Mouse (Mus musculus) midbrain, embryonic 11.5 days (tissue): ENCODE measurements around the gene Smim1. TPM values are rescaled to one million over a fixed set of nuclear protein-coding genes. Genes with fewer than 3 reads are reported as not detected.

Experiments
- ATAC-seq: fragments of 200-750 bp; cut with Nextera tagmentation; 2 replicates; pipeline ENCODE4 v1.8.0; 2017; ENCODE audit warnings: moderate TSS enrichment, moderate library complexity; ENCODE audit not compliant: low FRiP score
- DNase-seq: peaks from one replicate; pipeline ENCODE4 v3.0.0; 2015; ENCODE audit warnings: low spot score; ENCODE audit errors: missing footprints
- H3K27ac ChIP-seq: fragments of 300-500 bp; sonication (generic); 2 replicates; pipeline ENCODE4 v1.5.1; 2014; ENCODE audit warnings: low read depth, low read length
- H3K27me3 ChIP-seq: fragments of 300-500 bp; sonication (generic); 2 replicates; pipeline ENCODE4 v1.6.1; 2014; ENCODE audit warnings: mild to moderate bottlenecking, low read length, moderate library complexity, mixed read lengths; ENCODE audit not compliant: control insufficient read depth, insufficient read depth
- H3K36me3 ChIP-seq: fragments of 300-500 bp; sonication (generic); 2 replicates; pipeline ENCODE4 v1.6.1; 2014; ENCODE audit warnings: mild to moderate bottlenecking, low read length, moderate library complexity, mixed read lengths; ENCODE audit not compliant: control insufficient read depth, insufficient read depth
- H3K4me1 ChIP-seq: fragments of 300-500 bp; sonication (generic); 2 replicates; pipeline ENCODE4 v1.6.1; 2014; ENCODE audit warnings: low read length; ENCODE audit not compliant: control insufficient read depth, insufficient read depth
- H3K4me2 ChIP-seq: fragments of 300-500 bp; sonication (generic); 2 replicates; pipeline ENCODE4 v1.6.1; 2014; ENCODE audit warnings: mild to moderate bottlenecking, moderate library complexity
- H3K4me3 ChIP-seq: fragments of 300-500 bp; sonication (generic); 2 replicates; pipeline ENCODE4 v1.5.1; 2014; ENCODE audit warnings: low read depth, low read length
- H3K9ac ChIP-seq: fragments of 300-500 bp; sonication (generic); 2 replicates; pipeline ENCODE4 v1.6.1; 2014; ENCODE audit warnings: low read length
- H3K9me3 ChIP-seq: fragments of 300-500 bp; sonication (generic); 2 replicates; pipeline ENCODE4 v1.6.1; 2016; ENCODE audit warnings: low read length; ENCODE audit not compliant: control insufficient read depth
- WGBS: fragments of 180-500 bp; shearing (Covaris S2); extraction: QIAGEN DNeasy Blood & Tissue Kit; methylation state at CpG from one replicate; pipeline ENCODE4 v1.1.7; 2014; 5-methylcytosine and 5-hydroxymethylcytosine counted together
- polyA plus RNA-seq: library from polyadenylated mRNA; unstranded; fragments of >200 nt; fragmentation: Nextera tagmentation; extraction: Ambion mirVana; gene quantifications from 2 replicates; pipeline ENCODE4 v1.2.1, GENCODE M21; 2014

Smim1 gene
- polyA plus RNA-seq: 9.5 and 10.9 TPM in 2 replicates

DNA sequence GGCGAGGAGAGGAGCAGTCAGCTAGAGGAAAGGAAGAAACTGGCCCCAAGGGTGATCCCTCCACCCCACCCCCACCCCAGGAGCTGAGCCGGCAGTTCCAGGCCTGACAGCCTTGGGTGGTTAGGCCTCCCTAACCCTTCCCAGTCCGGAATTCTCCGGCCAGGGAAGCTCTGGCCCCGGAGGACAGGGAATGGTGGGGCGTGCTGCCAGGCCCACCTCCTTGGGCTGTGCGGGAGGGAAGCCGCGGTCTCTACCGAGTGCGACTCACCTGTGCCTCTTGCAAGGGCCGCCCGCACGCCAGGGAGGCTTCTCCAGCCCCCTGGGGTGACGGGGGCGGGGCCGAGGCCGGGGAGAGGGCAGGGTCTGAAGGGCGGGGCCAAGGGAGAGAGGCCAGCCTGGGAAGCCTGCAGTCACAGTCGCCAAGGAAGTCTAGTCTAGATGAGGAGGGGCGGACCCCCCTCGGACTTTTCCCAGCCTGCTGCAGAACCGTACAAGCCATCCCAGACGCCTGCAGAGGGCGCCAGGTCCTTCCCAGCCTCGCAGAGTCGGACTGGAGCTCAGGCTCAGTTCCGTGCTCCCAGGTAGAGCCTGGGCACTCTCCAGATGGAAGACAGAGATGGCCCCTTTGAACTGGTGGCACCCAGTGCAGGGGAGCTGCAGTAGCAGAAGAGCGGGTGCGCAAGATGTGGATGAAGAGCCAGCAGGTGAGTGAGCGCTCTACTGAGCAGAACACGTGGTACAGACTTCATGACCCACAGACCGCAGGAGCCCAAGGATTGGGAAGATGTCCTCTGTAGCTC, at the start of gene Smim1:
Gene Smim1 (minus strand): TSS at position 590 of the 800 bp plus-strand sequence.
- Histone ChIP-seq H3K9ac (peak within 1 kb of the TSS; percentile 54), H3K4me2 (peak within 1 kb of the TSS; percentile 51), H3K9me3 (no peaks in the 10 kb centered on the region), H3K36me3 (peaks cover 3% of the 10 kb centered on the region), H3K4me3 (peak within 1 kb of the TSS; percentile 30), H3K4me1 (peaks cover 14% of the 10 kb centered on the region), H3K27ac (no peak within 1 kb of the TSS), H3K27me3 (peaks cover 2% of the 10 kb centered on the region; the same call in 1 of the 2 replicates)
- 1% methylated on average over 33 of the region's 33 CpGs for WGBS
- ATAC-seq: peak; percentile 49; the same call in 1 of the 2 replicates
- peak; percentile 93 for DNase-seq

DNA sequence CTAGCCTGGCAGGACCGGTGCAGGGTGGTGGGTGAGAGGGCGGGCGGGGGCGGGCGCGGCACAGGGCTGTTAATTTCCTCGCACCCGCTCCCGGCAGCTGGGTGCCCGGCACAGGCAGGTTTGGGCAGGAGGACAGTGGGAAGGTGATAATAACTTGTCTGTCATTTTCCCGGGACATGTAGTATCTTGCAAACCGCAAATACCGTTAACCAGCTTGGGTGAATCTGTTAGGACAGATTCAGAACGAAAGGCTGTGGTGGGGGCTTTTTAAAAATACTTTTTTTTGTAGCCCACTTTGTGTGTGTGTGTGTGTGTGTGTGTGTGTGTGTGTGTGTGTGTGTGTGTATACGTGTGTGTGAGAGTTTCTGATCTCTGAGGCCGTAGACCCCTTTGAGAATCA, 45.9 kb upstream of the Smim1 start:
- H3K4me1 ChIP-seq: no peaks in the 10 kb centered on the region
- DNase-seq (peak; percentile 75), ATAC-seq (no peak)
- no peak overlapping the region for H3K4me3 ChIP-seq
- H3K27ac ChIP-seq: no peak overlapping the region
- peaks cover 24% of the 10 kb centered on the region for H3K27me3 ChIP-seq
- H3K9ac ChIP-seq: no peak overlapping the region
- WGBS: 26% methylated on average over 15 of the region's 16 CpGs
- no peaks in the 10 kb centered on the region for H3K36me3 ChIP-seq
- no peak overlapping the region for H3K4me2 ChIP-seq
- H3K9me3 ChIP-seq: no peaks in the 10 kb centered on the region

DNA sequence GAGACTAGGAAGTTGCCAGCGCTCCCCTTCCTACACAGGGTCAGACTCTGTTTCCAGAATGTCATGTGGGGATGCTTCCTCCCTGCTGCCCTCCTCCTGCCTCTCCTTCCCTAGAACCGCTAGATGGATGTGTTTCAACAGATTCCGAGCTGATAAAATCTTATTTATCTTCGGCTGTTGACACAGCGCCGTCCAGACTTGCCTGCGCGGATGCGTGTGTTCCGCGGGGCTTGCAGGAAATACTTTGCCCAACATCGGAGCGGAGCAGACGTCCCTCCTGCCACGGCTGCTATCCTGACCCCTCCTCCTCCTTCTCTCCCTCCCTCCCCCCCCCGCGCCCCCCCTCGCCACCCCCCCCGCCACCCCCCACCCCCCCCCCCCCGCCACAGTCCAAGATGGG, 45.5 kb upstream of the Smim1 start:
- no peaks in the 10 kb centered on the region for H3K36me3 ChIP-seq
- peaks cover 24% of the 10 kb centered on the region for H3K27me3 ChIP-seq
- H3K4me1 ChIP-seq: no peaks in the 10 kb centered on the region
- H3K27ac ChIP-seq: no peak overlapping the region
- H3K9me3 ChIP-seq: no peaks in the 10 kb centered on the region
- no peak overlapping the region for H3K9ac ChIP-seq
- ATAC-seq (no peak), DNase-seq (peak; percentile 87)
- no peak overlapping the region for H3K4me3 ChIP-seq
- 0 out of 2 replicates have a peak overlapping the region, but pooled peaks have one; percentile 14 for H3K4me2 ChIP-seq
- WGBS: 2% methylated on average over 15 of the region's 20 CpGs

DNA sequence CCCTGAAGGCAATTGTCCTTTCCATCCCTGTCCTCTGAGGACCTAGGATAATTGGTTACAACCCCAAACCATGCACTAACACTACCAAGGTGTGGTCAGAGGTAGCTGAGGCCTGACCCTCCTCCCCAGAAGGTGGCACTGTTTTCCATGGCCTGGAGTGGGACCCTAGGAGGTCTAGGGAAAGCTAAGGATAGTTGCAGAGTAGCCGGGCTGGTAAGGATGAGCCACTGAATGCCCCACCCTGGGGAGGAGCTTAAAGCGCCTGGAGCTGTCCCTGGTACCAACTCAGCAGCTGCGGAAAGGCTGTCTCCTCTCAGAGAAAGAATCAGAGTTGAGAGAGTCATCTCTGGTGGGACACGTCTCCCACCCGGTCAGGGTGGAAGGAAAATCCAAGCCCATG, 44.9 kb upstream of the Smim1 start:
- Histone ChIP-seq H3K9ac (no peak overlapping the region), H3K27me3 (peaks cover 24% of the 10 kb centered on the region), H3K4me1 (no peaks in the 10 kb centered on the region), H3K4me3 (no peak overlapping the region), H3K36me3 (no peaks in the 10 kb centered on the region), H3K27ac (no peak overlapping the region), H3K4me2 (no peak overlapping the region), H3K9me3 (no peaks in the 10 kb centered on the region)
- 0% methylated on average over 5 of the region's 5 CpGs for WGBS
- ATAC-seq (peak; percentile 35; the same call in 1 of the 2 replicates), DNase-seq (peak; percentile 84)

DNA sequence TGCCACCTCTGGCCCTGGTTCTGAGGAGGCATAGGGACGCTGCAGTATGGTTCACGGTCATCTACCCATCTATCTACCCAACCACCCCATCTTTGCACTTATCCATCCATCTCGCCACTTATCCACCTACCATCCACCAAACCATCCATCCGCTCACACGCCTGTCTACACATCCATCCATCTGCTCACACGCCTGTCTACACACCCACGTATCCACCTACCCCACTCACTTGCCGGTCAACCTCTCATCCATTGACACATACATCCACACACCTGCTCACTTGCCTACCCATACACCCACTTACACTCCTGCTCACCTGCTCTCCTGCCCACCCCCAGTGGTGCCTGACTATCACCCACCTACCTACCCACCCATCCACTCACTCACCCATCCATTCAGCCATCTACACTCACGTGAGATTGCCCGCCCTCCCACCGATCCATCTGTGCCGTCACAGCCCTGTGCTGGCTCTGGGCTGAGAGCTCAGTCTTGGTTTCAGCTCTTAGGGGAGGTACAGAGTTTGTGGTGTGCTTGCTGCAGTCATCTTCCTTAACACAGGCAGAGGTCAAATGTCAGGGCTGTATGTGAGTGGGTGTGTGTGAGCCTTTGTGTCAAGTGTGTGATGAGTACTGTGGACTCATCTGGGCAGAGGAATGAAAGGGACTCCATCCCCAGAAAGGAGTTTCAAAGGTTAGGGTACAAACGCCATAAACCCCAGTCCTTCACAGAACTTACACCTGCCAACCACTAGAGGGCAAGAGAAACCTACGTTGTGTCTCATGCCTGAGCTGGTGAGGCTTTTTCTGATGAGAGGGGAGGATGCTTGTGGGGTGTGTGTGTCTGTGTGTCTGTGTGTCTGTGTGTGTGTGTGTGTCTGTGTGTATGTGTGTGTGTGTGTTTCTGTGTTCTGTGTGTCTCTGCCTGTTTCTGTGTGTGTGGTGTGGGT, 39.1 kb upstream of the Smim1 start:
- Histone ChIP-seq H3K9ac (no peak overlapping the region), H3K36me3 (no peaks in the 10 kb centered on the region), H3K4me3 (no peak overlapping the region), H3K27ac (no peak overlapping the region), H3K9me3 (no peaks in the 10 kb centered on the region), H3K4me1 (no peaks in the 10 kb centered on the region), H3K27me3 (peaks cover 3% of the 10 kb centered on the region; the same call in 1 of the 2 replicates), H3K4me2 (no peak overlapping the region)
- ATAC-seq (peak; percentile 49), DNase-seq (peak; percentile 87)
- WGBS: 64% methylated on average over 14 of the region's 14 CpGs

DNA sequence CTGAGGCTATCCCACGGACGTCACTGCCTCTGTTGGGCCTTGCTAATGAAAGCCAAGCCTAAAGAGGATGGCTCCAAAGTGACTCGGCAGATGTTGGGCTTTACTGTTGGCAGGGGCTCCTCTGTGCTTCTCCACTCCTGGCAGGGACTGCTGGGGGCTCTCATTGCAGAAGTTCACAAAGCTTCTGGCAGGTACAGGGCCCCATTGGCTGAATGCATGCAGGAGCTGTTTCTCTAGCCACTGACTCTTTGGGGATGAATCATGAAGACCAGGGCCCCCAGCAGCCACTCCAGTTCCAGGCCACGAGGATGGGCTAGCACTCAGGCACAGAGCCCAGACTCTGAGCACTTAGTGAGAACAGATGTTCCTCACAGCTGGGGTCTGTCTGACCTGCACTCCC, 31.7 kb upstream of the Smim1 start:
- WGBS: 60% methylated on average over 4 of the region's 4 CpGs
- no peaks in the 10 kb centered on the region for H3K27me3 ChIP-seq
- H3K27ac ChIP-seq: no peak overlapping the region
- no peaks in the 10 kb centered on the region for H3K4me1 ChIP-seq
- DNase-seq: no peak
- H3K9ac ChIP-seq: no peak overlapping the region
- no peak for ATAC-seq
- no peaks in the 10 kb centered on the region for H3K36me3 ChIP-seq
- H3K9me3 ChIP-seq: no peaks in the 10 kb centered on the region
- H3K4me2 ChIP-seq: no peak overlapping the region
- no peak overlapping the region for H3K4me3 ChIP-seq

DNA sequence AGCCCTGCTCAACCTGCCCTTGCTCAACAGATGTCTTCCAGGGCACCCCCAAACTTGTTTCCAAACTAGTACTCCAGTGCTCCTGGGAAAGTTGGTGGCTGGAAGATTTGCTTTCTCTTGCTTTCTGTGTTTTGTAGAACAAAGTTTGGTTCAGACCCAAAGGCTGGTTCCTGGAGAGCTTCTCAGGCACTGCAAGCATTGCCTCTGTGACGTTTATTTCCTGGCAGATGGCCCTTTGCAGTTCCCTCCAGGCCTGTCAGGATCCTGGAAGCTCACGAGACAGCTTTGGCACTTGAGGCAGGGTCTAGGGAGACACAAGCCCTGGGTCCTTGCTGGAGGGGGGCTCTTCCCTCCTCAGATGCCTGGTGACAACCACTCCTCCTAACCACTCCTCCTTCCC, 30.6 kb upstream of the Smim1 start:
- no peak overlapping the region for H3K9ac ChIP-seq
- no peak overlapping the region for H3K27ac ChIP-seq
- H3K4me2 ChIP-seq: no peak overlapping the region
- ATAC-seq (no peak), DNase-seq (no peak)
- no peaks in the 10 kb centered on the region for H3K27me3 ChIP-seq
- no peaks in the 10 kb centered on the region for H3K4me1 ChIP-seq
- H3K36me3 ChIP-seq: no peaks in the 10 kb centered on the region
- H3K9me3 ChIP-seq: no peaks in the 10 kb centered on the region
- WGBS: 67% methylated on average over 2 of the region's 2 CpGs
- no peak overlapping the region for H3K4me3 ChIP-seq

DNA sequence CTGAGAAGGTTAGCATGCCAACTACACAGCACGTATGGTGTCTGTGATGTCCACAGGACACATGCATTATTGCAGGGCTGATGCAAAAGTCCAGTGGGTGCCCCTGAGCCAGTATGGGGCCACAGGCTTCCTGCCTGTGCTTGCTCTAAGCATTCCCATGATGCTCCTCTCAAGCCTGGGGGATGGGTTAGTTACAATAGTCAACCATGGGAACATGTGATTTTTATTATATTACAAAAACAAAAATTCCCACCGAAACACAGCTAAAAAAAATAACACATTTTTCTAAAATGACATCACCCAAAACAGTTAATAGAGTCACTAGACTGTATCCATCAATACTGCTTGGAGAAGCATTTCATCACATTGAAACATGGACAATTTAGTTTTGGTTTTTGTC, 30.0 kb upstream of the Smim1 start:
- ATAC-seq: no peak
- no peaks in the 10 kb centered on the region for H3K27me3 ChIP-seq
- WGBS: 81% methylated on average over 2 of the region's 2 CpGs

DNA sequence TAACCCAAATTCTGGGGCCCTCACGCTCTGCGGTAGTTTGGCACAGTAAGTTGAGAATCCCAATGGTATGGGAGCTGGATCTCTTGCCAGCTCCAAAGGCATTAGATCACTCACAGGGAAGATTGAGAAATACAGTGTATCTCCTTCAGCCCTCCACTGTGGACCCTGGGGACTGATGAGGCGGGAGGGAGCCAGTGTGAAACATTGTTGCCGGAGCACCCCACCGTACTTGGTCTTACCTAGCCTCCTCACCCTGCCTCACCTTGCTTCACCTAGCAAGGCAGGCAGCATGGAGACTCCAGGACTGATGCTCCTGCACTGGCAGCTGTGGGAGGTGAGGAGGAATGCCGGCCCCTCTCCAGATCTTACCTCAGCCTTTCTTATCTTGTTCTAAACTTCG, 29.5 kb upstream of the Smim1 start:
- no peaks in the 10 kb centered on the region for H3K36me3 ChIP-seq
- H3K4me3 ChIP-seq: no peak overlapping the region
- H3K27me3 ChIP-seq: no peaks in the 10 kb centered on the region
- DNase-seq (no peak), ATAC-seq (no peak)
- WGBS: 89% methylated on average over 7 of the region's 7 CpGs
- H3K4me1 ChIP-seq: no peaks in the 10 kb centered on the region
- H3K4me2 ChIP-seq: no peak overlapping the region
- H3K27ac ChIP-seq: no peak overlapping the region
- no peaks in the 10 kb centered on the region for H3K9me3 ChIP-seq
- H3K9ac ChIP-seq: no peak overlapping the region

More for the DNA sequence above, 30.0 kb upstream of the Smim1 start:
- Histone ChIP-seq H3K4me3 (no peak overlapping the region), H3K36me3 (no peaks in the 10 kb centered on the region), H3K27ac (no peak overlapping the region), H3K9ac (no peak overlapping the region), H3K4me2 (no peak overlapping the region), H3K9me3 (no peaks in the 10 kb centered on the region), H3K4me1 (no peaks in the 10 kb centered on the region)
- DNase-seq: no peak
